Mouse (Mus musculus) hindbrain, embryonic 12.5 days (tissue): ENCODE data around the gene Gm30191. TPM values are rescaled to one million over a fixed set of nuclear protein-coding genes. Genes with fewer than 3 reads are reported as not detected.

Experiments used
- ATAC-seq: fragments of 200-750 bp; cut with Nextera tagmentation; 2 replicates; pipeline ENCODE4 v1.8.0; 2017; ENCODE audit warnings: moderate TSS enrichment; ENCODE audit not compliant: low FRiP score
- H3K27ac ChIP-seq: fragments of 300-500 bp; sonication (generic); 2 replicates; pipeline ENCODE4 v1.5.1; 2016; ENCODE audit warnings: mild to moderate bottlenecking
- H3K27me3 ChIP-seq: fragments of 300-500 bp; sonication (generic); 2 replicates; pipeline ENCODE4 v1.6.1; 2016; ENCODE audit warnings: mild to moderate bottlenecking
- H3K36me3 ChIP-seq: fragments of 300-500 bp; sonication (generic); 2 replicates; pipeline ENCODE4 v1.6.1; 2016; ENCODE audit warnings: mild to moderate bottlenecking
- H3K4me1 ChIP-seq: fragments of 300-500 bp; sonication (generic); 2 replicates; pipeline ENCODE4 v1.6.1; 2016
- H3K4me2 ChIP-seq: fragments of 300-500 bp; sonication (generic); replicated peaks from 2 replicates; pipeline ENCODE4 v1.6.1; 2016; ENCODE audit warnings: mild to moderate bottlenecking
- H3K4me3 ChIP-seq: fragments of 300-500 bp; sonication (generic); 2 replicates; pipeline ENCODE4 v1.5.1; 2016; ENCODE audit warnings: mild to moderate bottlenecking
- H3K9ac ChIP-seq: fragments of 300-500 bp; sonication (generic); 2 replicates; pipeline ENCODE4 v1.6.1; 2016; ENCODE audit warnings: mild to moderate bottlenecking, moderate library complexity
- H3K9me3 ChIP-seq: fragments of 300-500 bp; sonication (generic); replicated peaks from 2 replicates; pipeline ENCODE4 v1.6.1; 2016; ENCODE audit warnings: mild to moderate bottlenecking
- whole genome bisulfite sequencing: fragments of 180-500 bp; shearing (Covaris S2); methylation state at CpG from one replicate; pipeline ENCODE4 v1.1.7; 2016; 5-methylcytosine and 5-hydroxymethylcytosine counted together
- polyA plus RNA-seq: library from polyadenylated mRNA; unstranded; fragments of >200 nt; fragmentation: Nextera tagmentation; extraction: Ambion mirVana; gene quantifications from 2 replicates; pipeline ENCODE4 v1.2.1, GENCODE M21; 2016

The Gm30191 gene
- polyA plus RNA-seq, 1 experiment from 2014 or later = 0.35 TPM

GRCm38 (mm10) chr4:134238686-134239085 is 8.0 kb upstream of the Gm30191 start:
- H3K4me1 ChIP-seq = peaks cover 6% of the 10 kb centered on the region; the same call in 1 of the 2 replicates
- H3K27ac ChIP-seq = no peak overlapping the region
- no peaks in the 10 kb centered on the region for H3K36me3 ChIP-seq
- 17% methylated on average over 10 of the region's 10 CpGs for WGBS
- no peak for ATAC-seq
- H3K9ac ChIP-seq = no peak overlapping the region
- no peaks in the 10 kb centered on the region for H3K9me3 ChIP-seq
- peak overlapping the region; percentile 25; the same call in 1 of the 2 replicates for H3K4me2 ChIP-seq
- H3K4me3 ChIP-seq = no peak overlapping the region
- peaks cover 35% of the 10 kb centered on the region for H3K27me3 ChIP-seq

- ATAC-seq = no peak
- H3K27ac ChIP-seq = no peak within 1 kb of the TSS
Measured at GRCm38 (mm10) chr4:134243516-134244250, 3.1 kb upstream of the Gm30191 start, which contains the start of gene E130218I03Rik. Gene E130218I03Rik, plus strand, starts transcription at chr4:134243662.

GRCm38 (mm10) chr4:134245148-134245843 is 1.4 kb upstream of the Gm30191 start, which contains the start of gene Zfp593:
Gene Zfp593, minus strand, starts transcription at chr4:134245592.
- WGBS = under 1% methylated on average over 60 of the region's 60 CpGs
- peak; percentile 81 for ATAC-seq
- no peak within 1 kb of the TSS for H3K27ac ChIP-seq

More at GRCm38 (mm10) chr4:134243516-134244250, 3.1 kb upstream of the Gm30191 start, which contains the start of gene E130218I03Rik:
- H3K9me3 ChIP-seq = no peaks in the 10 kb centered on the region
- no peaks in the 10 kb centered on the region for H3K36me3 ChIP-seq
- peak within 1 kb of the TSS; percentile 96 for H3K4me2 ChIP-seq
- 91% methylated on average over 17 of the region's 17 CpGs for WGBS
- H3K4me3 ChIP-seq = peak within 1 kb of the TSS; percentile 87
- H3K4me1 ChIP-seq = peaks cover 17% of the 10 kb centered on the region
- H3K9ac ChIP-seq = peak within 1 kb of the TSS; percentile 83; the same call in 1 of the 2 replicates
- peaks cover 31% of the 10 kb centered on the region for H3K27me3 ChIP-seq

GRCm38 (mm10) chr4:134246256-134246655 is 479 bp upstream of the Gm30191 start:
- Histone ChIP-seq H3K9me3 (no peaks in the 10 kb centered on the region), H3K4me1 (peaks cover 36% of the 10 kb centered on the region), H3K9ac (no peak overlapping the region), H3K4me2 (0 out of 2 replicates have a peak overlapping the region, but pooled peaks have one; percentile 96), H3K36me3 (no peaks in the 10 kb centered on the region), H3K27ac (no peak overlapping the region), H3K4me3 (no peak overlapping the region), H3K27me3 (peaks cover 52% of the 10 kb centered on the region)
- ATAC-seq = no peak
- WGBS = 28% methylated on average over 4 of the region's 4 CpGs

More at GRCm38 (mm10) chr4:134245148-134245843, 1.4 kb upstream of the Gm30191 start, which contains the start of gene Zfp593:
- peak within 1 kb of the TSS; percentile 83 for H3K9ac ChIP-seq
- no peaks in the 10 kb centered on the region for H3K36me3 ChIP-seq
- H3K4me2 ChIP-seq = peak within 1 kb of the TSS; percentile 96
- peaks cover 26% of the 10 kb centered on the region for H3K4me1 ChIP-seq
- peaks cover 43% of the 10 kb centered on the region for H3K27me3 ChIP-seq
- no peaks in the 10 kb centered on the region for H3K9me3 ChIP-seq
- H3K4me3 ChIP-seq = peak within 1 kb of the TSS; percentile 87

GRCm38 (mm10) chr4:134249651-134250050 is 2.9 kb downstream of the Gm30191 start:
- peak overlapping the region; percentile 32 for H3K4me3 ChIP-seq
- H3K27me3 ChIP-seq = peaks cover 86% of the 10 kb centered on the region
- H3K27ac ChIP-seq = no peak overlapping the region
- no peak overlapping the region for H3K9ac ChIP-seq
- WGBS = 1% methylated on average over 30 of the region's 30 CpGs
- peak; percentile 37; the same call in 1 of the 2 replicates for ATAC-seq
- H3K4me1 ChIP-seq = peaks cover 64% of the 10 kb centered on the region
- H3K9me3 ChIP-seq = no peaks in the 10 kb centered on the region
- no peaks in the 10 kb centered on the region for H3K36me3 ChIP-seq
- peak overlapping the region; percentile 89 for H3K4me2 ChIP-seq

- Histone ChIP-seq H3K9me3 (no peaks in the 10 kb centered on the region), H3K4me3 (peak overlapping the region; percentile 56), H3K27me3 (peaks cover 93% of the 10 kb centered on the region), H3K36me3 (no peaks in the 10 kb centered on the region), H3K4me2 (peak overlapping the region; percentile 89), H3K9ac (no peak overlapping the region), H3K27ac (no peak overlapping the region), H3K4me1 (peaks cover 64% of the 10 kb centered on the region)
- ATAC-seq = no peak
- WGBS = 5% methylated on average over 27 of the region's 27 CpGs
Measured at GRCm38 (mm10) chr4:134250116-134250929, 3.6 kb downstream of the Gm30191 start.

- Histone ChIP-seq H3K9ac (peak overlapping the region; percentile 68), H3K4me3 (peak overlapping the region; percentile 56), H3K36me3 (no peaks in the 10 kb centered on the region), H3K4me2 (peak overlapping the region; percentile 89), H3K4me1 (peaks cover 65% of the 10 kb centered on the region), H3K27me3 (peaks cover 98% of the 10 kb centered on the region), H3K27ac (no peak overlapping the region; the same call in 1 of the 2 replicates), H3K9me3 (no peaks in the 10 kb centered on the region)
- WGBS = 9% methylated on average over 10 of the region's 10 CpGs
- no peak for ATAC-seq
Measured at GRCm38 (mm10) chr4:134250930-134251240, 4.2 kb downstream of the Gm30191 start.

- H3K27ac ChIP-seq = peak overlapping the region; percentile 62
- peak overlapping the region; percentile 89 for H3K4me2 ChIP-seq
- peak overlapping the region; percentile 68 for H3K9ac ChIP-seq
- no peaks in the 10 kb centered on the region for H3K9me3 ChIP-seq
- under 1% methylated on average over 91 of the region's 91 CpGs for WGBS
- peak; percentile 33 for ATAC-seq
- peak overlapping the region; percentile 56 for H3K4me3 ChIP-seq
- H3K27me3 ChIP-seq = peaks cover 98% of the 10 kb centered on the region
- H3K36me3 ChIP-seq = no peaks in the 10 kb centered on the region
- peaks cover 66% of the 10 kb centered on the region for H3K4me1 ChIP-seq
Measured at GRCm38 (mm10) chr4:134251241-134252130, 4.8 kb downstream of the Gm30191 start.

GRCm38 (mm10) chr4:134252131-134252910 is 5.6 kb downstream of the Gm30191 start:
- 0 out of 2 replicates have a peak overlapping the region, but pooled peaks have one; percentile 62 for H3K27ac ChIP-seq
- H3K9ac ChIP-seq = peak overlapping the region; percentile 68
- no peaks in the 10 kb centered on the region for H3K36me3 ChIP-seq
- ATAC-seq = no peak
- WGBS = 2% methylated on average over 22 of the region's 22 CpGs
- H3K9me3 ChIP-seq = no peaks in the 10 kb centered on the region
- peaks cover 89% of the 10 kb centered on the region for H3K27me3 ChIP-seq
- H3K4me1 ChIP-seq = peaks cover 74% of the 10 kb centered on the region
- H3K4me2 ChIP-seq = peak overlapping the region; percentile 89
- H3K4me3 ChIP-seq = peak overlapping the region; percentile 56

GRCm38 (mm10) chr4:134252911-134253721 is 6.4 kb downstream of the Gm30191 start:
- peaks cover 81% of the 10 kb centered on the region for H3K27me3 ChIP-seq
- peaks cover 79% of the 10 kb centered on the region for H3K4me1 ChIP-seq
- ATAC-seq = no peak
- H3K4me2 ChIP-seq = peak overlapping the region; percentile 89
- H3K9ac ChIP-seq = 0 out of 2 replicates have a peak overlapping the region, but pooled peaks have one; percentile 29
- H3K36me3 ChIP-seq = no peaks in the 10 kb centered on the region
- H3K9me3 ChIP-seq = no peaks in the 10 kb centered on the region
- peak overlapping the region; percentile 56 for H3K4me3 ChIP-seq
- H3K27ac ChIP-seq = no peak overlapping the region
- WGBS = 4% methylated on average over 15 of the region's 15 CpGs
